Mouse (Mus musculus) liver, adult 2 months (tissue): ENCODE measurements around the gene Creb3l1.

Experiments
- CTCF ChIP-seq: fragments of 200-500 bp; IDR thresholded peaks from 2 replicates; pipeline ENCODE4 v1.5.1; 2011; ENCODE audit warnings: low read depth, low read length, control low read depth
- POLR2A ChIP-seq: fragments of 200-500 bp; IDR thresholded peaks from 2 replicates; pipeline ENCODE4 v1.6.1; 2011; ENCODE audit warnings: low read length, control low read depth; ENCODE audit not compliant: insufficient read depth; ENCODE audit errors: extremely low read depth

DNA sequence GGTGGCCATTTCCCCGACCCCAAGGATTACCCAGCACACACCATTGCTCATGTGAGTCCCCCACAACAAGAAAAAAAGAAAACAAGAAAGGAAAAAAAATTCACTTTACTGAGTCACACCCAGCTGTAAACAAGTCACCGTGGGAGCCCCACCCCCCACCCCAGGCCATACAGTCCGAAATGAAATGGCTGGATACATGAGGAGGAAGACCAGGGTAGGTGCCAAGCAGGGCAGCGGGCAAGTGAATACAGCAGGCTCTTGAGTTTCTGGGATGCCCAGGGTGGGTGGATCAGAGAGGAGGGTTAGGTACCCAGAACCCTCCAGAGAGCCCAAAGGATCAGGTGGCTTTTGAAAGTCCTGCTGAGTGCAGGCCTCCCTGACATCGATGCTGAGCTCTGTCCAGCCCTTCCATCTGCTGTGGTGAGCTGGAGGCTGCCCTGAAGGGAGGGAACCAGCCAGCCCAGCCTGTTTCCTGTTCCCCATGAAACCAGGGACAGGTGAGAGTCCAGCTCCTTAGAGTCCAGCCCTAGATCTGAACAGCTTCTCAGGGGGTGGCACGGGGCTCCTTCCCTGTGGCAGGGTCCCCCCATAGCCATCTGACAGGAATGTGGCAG lies 91.5 kb downstream of the Creb3l1 start:
- TF ChIP-seq CTCF (no peak), POLR2A (no peak)
